Mouse (Mus musculus) subcutaneous adipose tissue, adult 2 months (tissue): ENCODE measurements around the gene Olfr138. TPM values are rescaled to one million over a fixed set of nuclear protein-coding genes. Genes with fewer than 3 reads are reported as not detected.

ENCODE experiments used
- polyA plus RNA-seq: library from polyadenylated mRNA; depleted of rRNA; stranded (reverse); fragments of >200 nt; gene quantifications from 2 replicates; pipeline ENCODE4 v1.2.3, GENCODE M21; 2012; ENCODE audit warnings: low replicate concordance; rRNA removed

Olfr138 gene
- polyA plus RNA-seq = not detected in 2 replicates

GRCm38 (mm10) chr17:38260735-38261134 lies at the start of gene Olfr138:
Gene Olfr138 (plus strand): TSS chr17:38261035.

GRCm38 (mm10) chr17:38307470-38307869 lies 46.6 kb downstream of the Olfr138 start, which contains the start of gene Olfr137:
Gene Olfr137 (minus strand): TSS chr17:38307570.

Other genes starting within 250 kb of the Olfr138 start
- not detected in 2 replicates for gene Olfr129, start 201.0 kb upstream of the Olfr138 start, polyA plus RNA-seq
- gene Olfr130, start 197.1 kb upstream of the Olfr138 start, polyA plus RNA-seq = not detected in 2 replicates
- gene Olfr131, start 172.3 kb upstream of the Olfr138 start, polyA plus RNA-seq = not detected in 2 replicates
- gene Olfr132, start 126.5 kb upstream of the Olfr138 start, polyA plus RNA-seq = not detected in 2 replicates
- not detected in 2 replicates for gene Olfr133, start 115.8 kb upstream of the Olfr138 start, polyA plus RNA-seq
- not detected in 2 replicates for gene Olfr134, start 89.6 kb upstream of the Olfr138 start, polyA plus RNA-seq
- gene Olfr135, start 56.7 kb upstream of the Olfr138 start, polyA plus RNA-seq = not detected in 2 replicates
- not detected in 2 replicates for gene Olfr137, start 46.5 kb downstream of the Olfr138 start, polyA plus RNA-seq
- not detected in 2 replicates for gene Olfr136, start 68.8 kb downstream of the Olfr138 start, polyA plus RNA-seq
- gene Esp36, start 159.2 kb downstream of the Olfr138 start, polyA plus RNA-seq = not detected in 2 replicates